Mouse (Mus musculus) small intestine, adult 2 months (tissue): ENCODE results near the gene Sertad3.

Source experiments
- CTCF ChIP-seq: fragments of 200-500 bp; IDR thresholded peaks from 2 replicates; pipeline ENCODE4 v1.5.1; 2012; ENCODE audit warnings: low read depth, mild to moderate bottlenecking, control low read depth, inconsistent platforms, low read length, moderate library complexity, mixed read lengths; ENCODE audit not compliant: insufficient replicate concordance, insufficient read length; ENCODE audit errors: extremely low read depth
- POLR2A ChIP-seq: fragments of 200-500 bp; IDR thresholded peaks from 2 replicates; pipeline ENCODE4 v1.6.1; 2012; ENCODE audit warnings: low read depth, mild to moderate bottlenecking, control low read depth, inconsistent platforms, low read length, moderate library complexity

DNA sequence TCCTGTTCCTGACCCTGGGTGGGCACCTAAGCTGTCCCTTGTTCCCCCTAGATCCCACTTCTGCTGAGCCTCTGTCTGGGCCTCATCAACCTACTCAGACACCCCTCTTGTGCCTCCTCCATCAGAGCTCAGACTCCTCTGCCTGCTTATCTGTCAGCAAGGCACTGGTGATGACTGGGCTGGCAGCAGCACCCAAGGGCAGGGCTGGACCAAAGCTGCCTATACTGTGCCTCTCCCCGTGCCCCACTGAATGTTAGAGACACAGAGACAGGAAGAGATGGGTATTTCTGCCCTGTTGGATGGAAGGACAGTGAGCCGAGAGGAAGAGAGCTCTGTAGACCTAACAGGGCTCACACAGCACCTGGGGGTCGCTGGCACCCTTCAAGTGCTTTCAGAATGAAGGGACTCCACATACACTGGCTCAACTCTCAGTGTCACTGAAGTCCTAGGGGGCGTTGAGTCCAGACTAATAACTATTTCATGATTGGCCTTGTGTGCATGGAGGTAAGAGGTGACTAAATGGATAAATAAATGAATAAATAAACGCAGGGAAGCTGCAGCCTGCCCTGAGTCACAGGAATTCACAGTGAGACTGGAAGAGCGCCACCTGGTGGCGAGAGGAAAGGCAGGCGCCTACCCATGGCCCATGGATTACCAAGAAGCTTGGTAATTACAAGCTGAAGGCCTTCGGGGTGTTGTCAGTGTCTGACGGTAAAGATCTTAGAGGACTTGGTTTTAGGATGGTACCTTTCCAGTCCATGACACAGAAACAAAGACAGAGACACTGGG, 52.7 kb downstream of the Sertad3 start:
- peak; percentile 98 for TF ChIP-seq CTCF
- TF ChIP-seq POLR2A = no peak
